Mouse (Mus musculus) E14TG2a.4 (cell line): ENCODE measurements around the gene Mrgprh.

ENCODE experiments used
- CTCF ChIP-seq: conservative IDR thresholded peaks from 2 replicates; pipeline ENCODE4 v1.5.1; 2014; ENCODE audit warnings: low read length
- NANOG ChIP-seq: IDR thresholded peaks from 2 replicates; pipeline ENCODE4 v1.6.1; 2014; ENCODE audit warnings: borderline replicate concordance, low read length, mixed read lengths
- POU5F1 ChIP-seq: IDR thresholded peaks from 2 replicates; pipeline ENCODE4 v1.6.1; 2014; ENCODE audit warnings: low read length, borderline replicate concordance

DNA sequence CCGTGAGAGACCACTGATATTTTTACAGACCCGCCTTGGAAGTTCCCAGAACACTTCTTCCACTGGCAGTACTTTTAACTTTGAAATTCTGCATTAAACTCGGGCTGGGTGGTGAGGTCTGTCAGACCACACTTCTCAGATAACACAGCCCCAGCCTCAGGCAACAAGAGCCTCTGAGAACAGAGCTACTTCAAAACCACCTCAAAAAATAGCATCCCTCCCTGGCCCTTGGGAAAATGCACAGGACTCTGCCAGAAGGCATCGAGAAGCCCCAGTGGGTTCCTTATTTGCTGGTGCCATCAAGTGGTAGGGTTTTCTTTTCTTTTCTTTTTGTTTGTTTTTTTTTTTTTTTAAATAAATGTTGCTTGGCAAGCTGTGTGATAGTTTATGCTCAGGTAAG, 7.2 kb upstream of the Mrgprh start:
- TF ChIP-seq CTCF (no peak), POU5F1 (no peak), NANOG (no peak)
